Mouse (Mus musculus): Measurements from ENCODE around the gene Clca2. TPM values are rescaled to one million over a fixed set of nuclear protein-coding genes. Genes with fewer than 3 reads are reported as not detected.
A peak's percentile ranks its signal among the peaks of the same experiment; 100 is the strongest.

Gene Clca2
- polyA plus RNA-seq, 1 experiment from 2014 or later: 0.60 TPM

- Histone ChIP-seq H3K4me2 (ENCODE audit: low read depth, low read length) (no peak overlapping the region), H3K4me3 (ENCODE audit: low read length) (no peak overlapping the region), H3K9ac (ENCODE audit: low read length) (no peak overlapping the region), H3K36me3 (ENCODE audit: control insufficient read depth, insufficient read depth) (no peaks in the 10 kb centered on the region), H3K9me3 (replicated peaks; ENCODE audit: control insufficient read depth, low read length) (no peaks in the 10 kb centered on the region; the same call in 1 of the 2 replicates), H3K4me1 (ENCODE audit: control insufficient read depth, insufficient read depth, low read length) (no peaks in the 10 kb centered on the region), H3K27ac (ENCODE audit: low read length) (no peak overlapping the region), H3K27me3 (ENCODE audit: control insufficient read depth, insufficient read depth, low read length) (no peaks in the 10 kb centered on the region)
- 19% methylated on average over 5 of the region's 5 CpGs for WGBS
- ATAC-seq (replicated peaks; ENCODE audit: extremely low read depth, insufficient read depth, low FRiP score): no peak
Observed at GRCm38 (mm10) chr3:145103770-145104169, 4.5 kb upstream of the Clca2 start.

GRCm38 (mm10) chr3:145103321-145103720 lies 4.1 kb upstream of the Clca2 start:
- H3K4me3 ChIP-seq (ENCODE audit: low read length): no peak overlapping the region
- H3K4me2 ChIP-seq (ENCODE audit: low read depth, low read length): no peak overlapping the region
- ATAC-seq (replicated peaks; ENCODE audit: extremely low read depth, insufficient read depth, low FRiP score): no peak
- no peaks in the 10 kb centered on the region for H3K9me3 ChIP-seq (replicated peaks; ENCODE audit: control insufficient read depth, low read length)
- H3K36me3 ChIP-seq (ENCODE audit: control insufficient read depth, insufficient read depth): no peaks in the 10 kb centered on the region
- WGBS: 58% methylated on average over 2 of the region's 2 CpGs
- H3K4me1 ChIP-seq (ENCODE audit: control insufficient read depth, insufficient read depth, low read length): no peaks in the 10 kb centered on the region
- no peaks in the 10 kb centered on the region for H3K27me3 ChIP-seq (ENCODE audit: control insufficient read depth, insufficient read depth, low read length)
- no peak overlapping the region for H3K27ac ChIP-seq (ENCODE audit: low read length)
- H3K9ac ChIP-seq (ENCODE audit: low read length): no peak overlapping the region

DNA sequence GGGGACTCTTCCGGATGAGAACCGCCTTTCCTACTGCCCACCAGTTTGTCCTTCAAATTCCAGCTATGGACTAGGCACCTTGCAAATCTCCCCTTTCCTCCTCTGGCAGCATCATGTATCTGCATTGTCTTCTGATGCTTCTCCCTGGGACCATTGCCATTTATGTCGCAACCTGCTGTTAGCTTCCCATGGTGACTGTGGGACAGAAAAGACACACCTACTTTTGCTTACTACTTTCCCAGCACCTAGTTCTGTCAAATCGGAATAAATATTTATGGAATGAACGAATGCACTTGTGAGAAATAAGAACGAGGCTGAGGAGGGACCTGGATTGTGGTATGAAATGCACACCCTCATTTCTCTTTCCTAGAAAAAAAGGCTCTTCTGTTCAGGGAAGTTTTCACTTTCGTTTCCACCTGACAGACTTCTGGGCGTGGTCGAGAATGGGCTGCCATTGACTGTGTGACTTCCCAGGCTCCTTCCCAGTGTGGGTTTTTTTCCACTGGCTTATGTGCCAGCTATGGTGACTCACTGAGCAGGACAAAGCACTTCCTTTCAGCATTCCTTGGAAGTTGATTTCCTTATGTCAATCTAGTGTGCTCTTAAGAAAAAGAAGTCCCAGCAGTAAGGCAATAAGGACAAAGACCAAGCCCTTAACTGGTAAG lies 2.8 kb upstream of the Clca2 start:
- H3K4me2 ChIP-seq (ENCODE audit: low read depth, low read length): no peak overlapping the region
- H3K36me3 ChIP-seq (ENCODE audit: control insufficient read depth, insufficient read depth): no peaks in the 10 kb centered on the region
- H3K27me3 ChIP-seq (ENCODE audit: control insufficient read depth, insufficient read depth, low read length): no peaks in the 10 kb centered on the region
- H3K9me3 ChIP-seq (replicated peaks; ENCODE audit: control insufficient read depth, low read length): no peaks in the 10 kb centered on the region
- ATAC-seq (replicated peaks; ENCODE audit: extremely low read depth, insufficient read depth, low FRiP score): peak; percentile 52; the same call in 1 of the 2 replicates
- H3K9ac ChIP-seq (ENCODE audit: low read length): no peak overlapping the region
- peak overlapping the region; percentile 19; the same call in 1 of the 2 replicates for H3K27ac ChIP-seq (ENCODE audit: low read length)
- H3K4me3 ChIP-seq (ENCODE audit: low read length): no peak overlapping the region
- no peaks in the 10 kb centered on the region for H3K4me1 ChIP-seq (ENCODE audit: control insufficient read depth, insufficient read depth, low read length)
- WGBS: 71% methylated on average over 9 of the region's 9 CpGs

DNA sequence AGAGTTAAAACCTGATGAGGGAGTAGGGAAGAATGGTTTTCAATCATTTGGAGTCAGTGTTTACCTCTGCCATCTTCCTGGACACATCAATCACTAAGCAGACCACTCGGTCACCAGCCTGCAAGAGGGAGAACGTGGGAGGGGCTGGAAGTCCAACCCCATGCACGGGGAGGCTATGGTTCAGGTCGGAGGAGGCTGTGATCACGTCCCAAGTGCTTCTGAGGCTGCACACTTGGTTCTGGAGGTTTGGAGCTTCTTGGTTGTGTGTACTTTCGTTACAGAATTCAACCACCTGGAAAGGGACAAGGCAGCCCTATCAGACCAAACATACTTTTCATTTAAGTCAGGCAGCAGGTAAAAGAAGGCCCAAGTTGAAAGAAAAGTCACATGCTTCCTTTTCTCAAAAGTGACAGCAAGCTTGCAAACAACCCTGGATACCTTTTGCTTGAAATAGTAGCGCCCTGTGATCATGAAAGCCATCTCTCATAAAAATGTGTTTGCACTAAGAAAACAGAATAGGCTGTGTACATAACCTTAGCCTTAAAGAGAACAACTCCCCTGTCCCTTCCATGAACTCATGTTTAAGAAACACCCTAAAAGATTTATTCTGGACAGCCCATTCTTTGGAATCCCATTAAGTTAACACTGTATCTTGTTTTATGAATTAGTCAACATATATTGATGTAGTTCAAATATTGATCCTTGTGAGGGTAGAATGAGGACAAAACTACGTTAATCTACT lies 11.2 kb downstream of the Clca2 start:
- no peak overlapping the region for H3K4me2 ChIP-seq (ENCODE audit: low read depth, low read length)
- H3K27me3 ChIP-seq (ENCODE audit: control insufficient read depth, insufficient read depth, low read length): no peaks in the 10 kb centered on the region
- ATAC-seq (replicated peaks; ENCODE audit: extremely low read depth, insufficient read depth, low FRiP score): no peak
- no peaks in the 10 kb centered on the region for H3K36me3 ChIP-seq (ENCODE audit: control insufficient read depth, insufficient read depth)
- no peak overlapping the region for H3K27ac ChIP-seq (ENCODE audit: low read length)
- WGBS: 63% methylated on average over 8 of the region's 8 CpGs
- no peaks in the 10 kb centered on the region for H3K4me1 ChIP-seq (ENCODE audit: control insufficient read depth, insufficient read depth, low read length)
- no peak overlapping the region for H3K9ac ChIP-seq (ENCODE audit: low read length)
- H3K9me3 ChIP-seq (replicated peaks; ENCODE audit: control insufficient read depth, low read length): no peaks in the 10 kb centered on the region
- H3K4me3 ChIP-seq (ENCODE audit: low read length): no peak overlapping the region

DNA sequence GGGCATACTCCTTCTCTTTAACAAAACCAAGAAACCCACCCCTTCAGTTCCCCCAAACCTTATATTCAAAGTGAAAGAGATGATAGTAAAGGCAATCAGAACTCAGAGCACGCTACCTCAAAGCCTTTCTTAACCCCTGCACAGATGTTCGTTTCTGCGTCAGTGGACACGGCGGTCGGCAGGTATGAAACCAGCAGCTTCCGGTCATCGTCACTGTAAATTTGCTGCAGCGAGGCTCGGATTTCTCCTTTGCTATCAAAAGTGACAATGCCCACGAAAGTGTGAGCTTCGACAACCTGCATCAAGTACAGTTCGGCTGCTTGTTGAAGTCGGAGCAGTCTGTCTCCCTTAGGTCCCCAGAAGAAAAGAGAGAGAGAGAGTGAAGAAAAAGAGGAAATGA lies 13.1 kb downstream of the Clca2 start:
- H3K4me1 ChIP-seq (ENCODE audit: control insufficient read depth, insufficient read depth, low read length): no peaks in the 10 kb centered on the region
- WGBS: 89% methylated on average over 14 of the region's 14 CpGs
- H3K9ac ChIP-seq (ENCODE audit: low read length): no peak overlapping the region
- H3K27me3 ChIP-seq (ENCODE audit: control insufficient read depth, insufficient read depth, low read length): no peaks in the 10 kb centered on the region
- no peak overlapping the region for H3K4me3 ChIP-seq (ENCODE audit: low read length)
- H3K27ac ChIP-seq (ENCODE audit: low read length): no peak overlapping the region
- ATAC-seq (replicated peaks; ENCODE audit: extremely low read depth, insufficient read depth, low FRiP score): no peak
- H3K9me3 ChIP-seq (replicated peaks; ENCODE audit: control insufficient read depth, low read length): no peaks in the 10 kb centered on the region
- H3K4me2 ChIP-seq (ENCODE audit: low read depth, low read length): no peak overlapping the region
- no peaks in the 10 kb centered on the region for H3K36me3 ChIP-seq (ENCODE audit: control insufficient read depth, insufficient read depth)

DNA sequence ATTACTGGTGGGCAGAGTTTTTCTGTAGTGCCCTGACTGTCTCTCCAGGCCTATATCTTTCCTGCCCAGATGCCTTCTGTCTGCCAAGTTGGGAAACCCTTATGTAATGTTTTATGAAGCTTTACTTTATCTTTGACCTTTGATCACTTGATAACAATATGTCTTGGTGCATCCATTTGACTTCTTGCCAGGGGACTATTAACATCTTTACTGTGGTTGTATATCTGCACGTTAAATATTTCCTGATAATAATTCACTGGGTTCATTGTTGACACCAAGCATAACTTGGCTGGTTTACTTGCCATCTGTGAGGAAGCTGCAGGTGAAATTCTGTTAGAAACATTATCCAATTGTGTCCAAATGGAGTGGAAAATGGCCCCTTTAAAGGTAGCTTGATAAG lies 16.2 kb downstream of the Clca2 start:
- no peak overlapping the region for H3K4me3 ChIP-seq (ENCODE audit: low read length)
- WGBS: 76% methylated on average over 1 of the region's 1 CpGs
- no peak for ATAC-seq (replicated peaks; ENCODE audit: extremely low read depth, insufficient read depth, low FRiP score)
- no peak overlapping the region for H3K27ac ChIP-seq (ENCODE audit: low read length)
- no peaks in the 10 kb centered on the region for H3K27me3 ChIP-seq (ENCODE audit: control insufficient read depth, insufficient read depth, low read length)
- no peaks in the 10 kb centered on the region for H3K4me1 ChIP-seq (ENCODE audit: control insufficient read depth, insufficient read depth, low read length)
- H3K9me3 ChIP-seq (replicated peaks; ENCODE audit: control insufficient read depth, low read length): no peaks in the 10 kb centered on the region
- H3K9ac ChIP-seq (ENCODE audit: low read length): no peak overlapping the region
- H3K4me2 ChIP-seq (ENCODE audit: low read depth, low read length): no peak overlapping the region
- no peaks in the 10 kb centered on the region for H3K36me3 ChIP-seq (ENCODE audit: control insufficient read depth, insufficient read depth)

DNA sequence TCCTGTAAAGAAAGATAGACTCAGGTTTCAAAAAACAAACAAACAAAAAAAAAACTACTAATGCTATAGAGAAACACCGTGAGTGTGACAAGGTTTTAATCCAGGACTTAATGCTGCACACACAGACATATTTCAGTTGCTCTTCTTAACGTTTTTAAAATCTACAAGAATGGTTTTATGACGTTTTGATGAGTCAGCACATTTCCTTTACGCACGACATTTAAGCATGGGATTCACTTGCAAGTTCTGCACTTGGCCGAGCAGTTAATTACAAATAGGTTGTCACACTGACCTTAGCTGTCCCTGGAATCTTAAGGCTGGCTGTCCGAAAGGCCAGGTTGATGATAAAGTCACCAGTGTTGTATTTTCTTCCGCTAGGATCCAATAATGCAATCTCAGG lies 18.3 kb downstream of the Clca2 start:
- Histone ChIP-seq H3K36me3 (ENCODE audit: control insufficient read depth, insufficient read depth) (no peaks in the 10 kb centered on the region), H3K4me3 (ENCODE audit: low read length) (no peak overlapping the region), H3K9ac (ENCODE audit: low read length) (no peak overlapping the region), H3K27me3 (ENCODE audit: control insufficient read depth, insufficient read depth, low read length) (no peaks in the 10 kb centered on the region), H3K9me3 (replicated peaks; ENCODE audit: control insufficient read depth, low read length) (no peaks in the 10 kb centered on the region), H3K4me1 (ENCODE audit: control insufficient read depth, insufficient read depth, low read length) (no peaks in the 10 kb centered on the region), H3K27ac (ENCODE audit: low read length) (no peak overlapping the region), H3K4me2 (ENCODE audit: low read depth, low read length) (no peak overlapping the region)
- WGBS: 75% methylated on average over 8 of the region's 8 CpGs
- ATAC-seq (replicated peaks; ENCODE audit: extremely low read depth, insufficient read depth, low FRiP score): no peak

DNA sequence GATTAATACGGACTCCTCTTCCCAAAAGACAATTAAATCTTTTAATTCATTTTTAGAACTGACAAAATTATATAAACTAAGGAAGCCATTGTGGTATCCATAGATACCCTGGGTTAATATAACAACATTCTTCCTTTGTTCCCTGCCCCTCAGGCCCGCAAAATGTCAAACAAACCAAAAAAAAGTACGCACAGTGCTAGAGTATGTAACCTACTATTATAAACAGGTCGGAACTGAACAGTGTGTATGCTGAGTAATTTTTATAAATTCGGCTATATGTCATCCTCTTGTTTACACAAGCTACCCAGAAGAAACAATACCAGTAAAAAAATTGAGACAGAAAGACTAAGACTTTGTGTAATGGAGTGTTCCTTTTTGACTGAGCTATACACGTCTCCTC lies 20.8 kb downstream of the Clca2 start:
- ATAC-seq (replicated peaks; ENCODE audit: extremely low read depth, insufficient read depth, low FRiP score): no peak
- H3K27me3 ChIP-seq (ENCODE audit: control insufficient read depth, insufficient read depth, low read length): no peaks in the 10 kb centered on the region
- WGBS: 77% methylated on average over 6 of the region's 6 CpGs

DNA sequence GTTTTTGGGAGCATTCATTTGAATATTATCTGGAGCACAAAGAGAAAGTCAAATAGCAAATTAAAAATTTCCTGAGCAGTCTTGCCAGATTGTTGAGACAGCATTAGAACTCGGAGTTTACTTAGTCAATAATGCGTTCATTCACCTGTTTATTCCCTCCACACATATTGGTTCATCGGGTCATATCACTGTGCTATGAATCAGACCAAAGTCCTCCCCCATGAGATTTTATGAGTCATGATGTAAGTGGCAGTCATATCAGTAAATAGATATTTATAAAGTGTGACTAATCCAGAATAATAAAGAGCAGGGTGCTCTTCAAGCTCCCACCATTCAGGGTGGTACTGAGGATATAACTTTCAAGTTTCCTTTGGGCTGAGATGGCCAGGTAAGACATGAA lies 26.9 kb downstream of the Clca2 start:
- no peak for ATAC-seq (replicated peaks; ENCODE audit: extremely low read depth, insufficient read depth, low FRiP score)
- Histone ChIP-seq H3K4me3 (ENCODE audit: low read length) (no peak overlapping the region), H3K27me3 (ENCODE audit: control insufficient read depth, insufficient read depth, low read length) (no peaks in the 10 kb centered on the region), H3K4me2 (ENCODE audit: low read depth, low read length) (no peak overlapping the region), H3K9me3 (replicated peaks; ENCODE audit: control insufficient read depth, low read length) (no peaks in the 10 kb centered on the region), H3K36me3 (ENCODE audit: control insufficient read depth, insufficient read depth) (no peaks in the 10 kb centered on the region), H3K9ac (ENCODE audit: low read length) (no peak overlapping the region), H3K27ac (ENCODE audit: low read length) (no peak overlapping the region), H3K4me1 (ENCODE audit: control insufficient read depth, insufficient read depth, low read length) (no peaks in the 10 kb centered on the region)
- 89% methylated on average over 3 of the region's 3 CpGs for whole genome bisulfite sequencing

More for the DNA sequence above, 20.8 kb downstream of the Clca2 start:
- H3K4me2 ChIP-seq (ENCODE audit: low read depth, low read length): no peak overlapping the region
- H3K4me3 ChIP-seq (ENCODE audit: low read length): no peak overlapping the region
- no peaks in the 10 kb centered on the region for H3K9me3 ChIP-seq (replicated peaks; ENCODE audit: control insufficient read depth, low read length)
- no peak overlapping the region for H3K9ac ChIP-seq (ENCODE audit: low read length)
- no peaks in the 10 kb centered on the region for H3K4me1 ChIP-seq (ENCODE audit: control insufficient read depth, insufficient read depth, low read length)
- H3K27ac ChIP-seq (ENCODE audit: low read length): no peak overlapping the region
- no peaks in the 10 kb centered on the region for H3K36me3 ChIP-seq (ENCODE audit: control insufficient read depth, insufficient read depth)

Measured in heart, embryonic 16.5 days (tissue).